ENCODE assay signal across 8 mouse cellular contexts in genomic region chr19:5609547-5610404, GRCm38 (mm10). TPM values are rescaled to one million over a fixed set of nuclear protein-coding genes. Genes with fewer than 3 reads are reported as not detected.
A peak's percentile ranks its signal among the peaks of the same experiment; 100 is the strongest.
DNase-seq lines count a peak whose midpoint lies in the region; ATAC-seq and TF ChIP-seq lines count a peak whose summit lies in the region.

Gene Kat5 (minus strand): TSS chr19:5610237.

- ATAC-seq in activated CD4-positive, CD25-positive, alpha-beta regulatory T cell, adult 4 months = peak; percentile 83
- ATAC-seq in megakaryocyte progenitor cell, adult 5-6 weeks (replicated peaks; ENCODE audit: poor library complexity) = peak; percentile 82

- peak within 1 kb of the TSS; percentile 96 for H3K27ac ChIP-seq in cortical plate, adult 2 months (ENCODE audit: insufficient read depth, low read length)

- H3K4me1 ChIP-seq in cortical plate, adult 2 months (ENCODE audit: control insufficient read depth, insufficient read depth, low read length) = peaks cover 3% of the 10 kb centered on the region; the same call in 1 of the 2 replicates

- peak within 1 kb of the TSS; percentile 99 for H3K4me3 ChIP-seq in cortical plate, adult 2 months (ENCODE audit: insufficient read depth, low read length)

- TF ChIP-seq CTCF in cortical plate, adult 2 months (IDR thresholded peaks at IDR 0.05; ENCODE audit: extremely low read depth, insufficient read depth, low read length) = no peak

- peak; percentile 89 for DNase-seq in gastrocnemius, postnatal 10 days
- peak; percentile 97 for DNase-seq in induced T-regulatory cell, adult 2 months (ENCODE audit: low read depth)
- peak; percentile 83 to 93 for DNase-seq in left cerebral cortex, adult 9 months (ENCODE audit: low spot score in 2 of 2)
- peak; percentile 92 for DNase-seq in right cerebral cortex, postnatal 14 days
- DNase-seq in urinary bladder, postnatal 36 days (ENCODE audit: low spot score in 2 of 2) = peak; percentile 90 to 94

- TF ChIP-seq POLR2A in cortical plate, adult 2 months (IDR thresholded peaks at IDR 0.05; ENCODE audit: extremely low read depth, insufficient read depth, low read length) = peak; percentile 55

RNA-seq across cellular contexts. Expression of gene Kat5, which starts in this region (rescaled TPM):
- polyA plus RNA-seq in activated CD4-positive, CD25-positive, alpha-beta regulatory T cell, adult 4 months (2017; shearing (Covaris generic)) = 10 to 100 TPM; 21.9 to 37.3 TPM
- polyA plus RNA-seq in cortical plate, adult 2 months (2012; rRNA removed) = 111 and 115 TPM in 2 replicates
- total RNA-seq in gastrocnemius, postnatal 10 days (2021) = 10 to 100 TPM; 31.6 to 39.9 TPM
- 35.1 and 40.2 TPM in 2 replicates for total RNA-seq in megakaryocyte progenitor cell, adult 5-6 weeks (2015)
- 51.8 and 60.1 TPM in 2 replicates for total RNA-seq in megakaryocyte progenitor cell, adult 5-6 weeks (2017)

Comparison
In these comparisons a context has a peak if more than half of its experiments do, and no peak if none do; other contexts are left out.
1. Peak in every context shown above with its lines: DNase-seq, ATAC-seq, H3K4me3 ChIP-seq and H3K27ac ChIP-seq.